Mouse (Mus musculus): ENCODE data around the gene Klrb1. TPM values are rescaled to one million over a fixed set of nuclear protein-coding genes. Genes with fewer than 3 reads are reported as not detected.
A peak's percentile ranks its signal among the peaks of the same experiment; 100 is the strongest.
"Not testable (repeated sequence)": the region's sequence is repeated elsewhere in the genome, so short reads cannot be mapped to it uniquely, and the experiment has no call there.

Gene Klrb1
- polyA plus RNA-seq, 1 experiment from 2014 or later: not detected

GRCm38 (mm10) chr6:128760416-128761143 is 37.7 kb upstream of the Klrb1 start:
- ATAC-seq (ENCODE audit: low FRiP score, low TSS enrichment): peak; percentile 81
- Histone ChIP-seq H3K4me3 (ENCODE audit: low read length) (peak overlapping the region; percentile 71), H3K9ac (replicated peaks; ENCODE audit: low read length) (peak overlapping the region; percentile 74), H3K27ac (ENCODE audit: low read length) (peak overlapping the region; percentile 85), H3K4me2 (replicated peaks; ENCODE audit: low read depth, low read length) (peak overlapping the region; percentile 53)
- H3K36me3 ChIP-seq (ENCODE audit: insufficient read depth, low read length); H3K4me1 ChIP-seq (ENCODE audit: insufficient read depth, low read length); H3K9me3 ChIP-seq (ENCODE audit: low read length); H3K27me3 ChIP-seq (ENCODE audit: insufficient read depth, low read length): not testable (repeated sequence)
- under 1% methylated on average over 44 of the region's 44 CpGs for WGBS

DNA sequence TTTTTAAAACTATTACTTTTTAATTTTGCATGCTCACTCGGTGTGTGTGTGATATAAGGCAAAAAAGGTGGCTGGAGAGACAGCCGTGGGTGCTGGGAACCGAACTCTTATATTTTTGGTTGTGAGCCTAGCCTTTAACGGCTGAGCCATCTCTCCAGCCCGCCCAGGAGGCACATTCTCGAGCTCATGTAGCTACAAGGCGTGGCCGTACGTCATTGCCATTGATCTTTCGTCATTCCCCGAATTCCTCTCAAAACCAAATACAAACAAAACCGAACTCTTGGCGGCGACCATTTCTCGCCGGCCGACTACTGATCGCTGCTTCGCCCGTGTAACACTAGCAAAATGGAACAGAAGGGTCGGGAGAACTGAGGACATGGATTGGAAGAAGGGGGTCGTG is 37.2 kb upstream of the Klrb1 start:
- Histone ChIP-seq H3K4me3 (ENCODE audit: low read length) (peak overlapping the region; percentile 71), H3K27ac (ENCODE audit: low read length) (peak overlapping the region; percentile 85), H3K9ac (replicated peaks; ENCODE audit: low read length) (peak overlapping the region; percentile 74), H3K4me2 (replicated peaks; ENCODE audit: low read depth, low read length) (peak overlapping the region; percentile 47)
- peak; percentile 42; the same call in 1 of the 2 replicates for ATAC-seq (ENCODE audit: low FRiP score, low TSS enrichment)
- under 1% methylated on average over 22 of the region's 22 CpGs for WGBS
- H3K9me3 ChIP-seq (ENCODE audit: low read length); H3K27me3 ChIP-seq (ENCODE audit: insufficient read depth, low read length); H3K4me1 ChIP-seq (ENCODE audit: insufficient read depth, low read length); H3K36me3 ChIP-seq (ENCODE audit: insufficient read depth, low read length): not testable (repeated sequence)

DNA sequence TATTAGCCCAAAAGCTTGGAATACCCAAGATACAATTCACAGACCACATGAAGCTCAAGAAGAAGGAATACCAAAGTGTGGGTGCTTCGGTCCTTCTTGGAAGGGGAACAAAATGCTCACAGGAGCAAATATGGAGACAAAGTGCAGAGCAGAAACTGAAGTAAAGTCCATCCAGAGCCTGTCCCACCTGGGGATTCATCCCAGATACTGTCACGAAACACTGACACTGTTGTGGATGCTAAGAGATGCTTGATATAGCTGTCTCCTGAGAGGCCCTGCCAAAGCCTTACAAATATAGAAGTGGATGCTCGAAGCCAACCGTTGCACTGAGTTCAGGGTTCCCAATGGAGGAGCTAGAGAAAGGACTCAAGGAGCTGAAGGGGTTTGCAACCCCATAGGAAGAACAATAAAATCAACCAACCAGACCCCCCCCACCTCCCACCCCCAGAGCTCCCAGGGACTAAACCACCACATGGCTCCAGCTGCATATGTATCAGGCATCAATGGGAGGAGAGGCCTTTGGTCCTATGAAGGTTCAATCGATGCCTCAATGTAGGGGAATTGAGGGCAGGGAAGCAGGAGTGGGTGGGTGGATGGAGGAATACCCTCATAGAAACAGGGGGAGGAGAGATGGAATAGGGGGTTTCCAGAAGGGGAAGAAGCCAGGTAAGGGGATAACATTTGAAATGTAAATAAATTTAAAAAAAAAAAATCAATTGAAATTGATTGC is 36.5 kb upstream of the Klrb1 start:
- ATAC-seq (ENCODE audit: low FRiP score, low TSS enrichment): no peak
- Histone ChIP-seq H3K27me3 (ENCODE audit: insufficient read depth, low read length) (no peaks in the 10 kb centered on the region), H3K4me2 (replicated peaks; ENCODE audit: low read depth, low read length) (peak overlapping the region; percentile 47), H3K4me1 (ENCODE audit: insufficient read depth, low read length) (peaks cover 4% of the 10 kb centered on the region), H3K4me3 (ENCODE audit: low read length) (no peak overlapping the region), H3K9me3 (ENCODE audit: low read length) (no peaks in the 10 kb centered on the region), H3K9ac (replicated peaks; ENCODE audit: low read length) (no peak overlapping the region), H3K36me3 (ENCODE audit: insufficient read depth, low read length) (no peaks in the 10 kb centered on the region), H3K27ac (ENCODE audit: low read length) (no peak overlapping the region)
- 84% methylated on average over 5 of the region's 5 CpGs for WGBS

- 33% methylated on average over 4 of the region's 4 CpGs for WGBS
- ATAC-seq (ENCODE audit: low FRiP score, low TSS enrichment); H3K9ac ChIP-seq (replicated peaks; ENCODE audit: low read length); H3K27ac ChIP-seq (ENCODE audit: low read length); H3K4me3 ChIP-seq (ENCODE audit: low read length); H3K9me3 ChIP-seq (ENCODE audit: low read length); H3K36me3 ChIP-seq (ENCODE audit: insufficient read depth, low read length); H3K4me1 ChIP-seq (ENCODE audit: insufficient read depth, low read length); H3K27me3 ChIP-seq (ENCODE audit: insufficient read depth, low read length); H3K4me2 ChIP-seq (replicated peaks; ENCODE audit: low read depth, low read length): not testable (repeated sequence)
Observed at GRCm38 (mm10) chr6:128755402-128755763, 32.5 kb upstream of the Klrb1 start.

- H3K9me3 ChIP-seq (ENCODE audit: low read length); H3K36me3 ChIP-seq (ENCODE audit: insufficient read depth, low read length); H3K4me2 ChIP-seq (replicated peaks; ENCODE audit: low read depth, low read length); H3K4me1 ChIP-seq (ENCODE audit: insufficient read depth, low read length); ATAC-seq (ENCODE audit: low FRiP score, low TSS enrichment); H3K9ac ChIP-seq (replicated peaks; ENCODE audit: low read length); H3K4me3 ChIP-seq (ENCODE audit: low read length); H3K27me3 ChIP-seq (ENCODE audit: insufficient read depth, low read length): not testable (repeated sequence)
- 0 out of 2 replicates have a peak overlapping the region, but pooled peaks have one; percentile 7 for H3K27ac ChIP-seq (ENCODE audit: low read length)
- 70% methylated on average over 12 of the region's 12 CpGs for WGBS
Observed at GRCm38 (mm10) chr6:128754748-128755401, 32.0 kb upstream of the Klrb1 start.

DNA sequence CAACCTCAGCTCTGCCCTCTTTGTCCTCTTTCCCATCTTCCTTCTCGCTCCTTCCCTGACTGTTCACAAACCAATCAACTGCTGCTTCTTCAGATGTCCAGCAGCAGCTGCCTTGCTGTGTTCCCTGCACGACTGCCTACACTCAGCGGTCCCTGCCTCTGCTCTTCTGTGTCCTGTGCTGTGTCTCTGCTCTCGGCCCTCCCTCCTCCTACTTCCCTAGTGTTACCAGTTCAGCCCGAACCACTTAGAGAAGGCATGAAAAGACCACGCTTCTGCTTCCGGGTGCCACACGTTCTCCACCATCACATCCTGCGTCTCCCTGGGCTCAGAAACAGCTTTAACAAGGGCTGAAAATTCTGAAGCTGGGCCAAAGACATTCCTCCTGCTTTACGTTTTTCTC is 31.4 kb upstream of the Klrb1 start:
- not testable (repeated sequence) for H3K4me1 ChIP-seq (ENCODE audit: insufficient read depth, low read length); H3K9ac ChIP-seq (replicated peaks; ENCODE audit: low read length); H3K27me3 ChIP-seq (ENCODE audit: insufficient read depth, low read length); H3K4me3 ChIP-seq (ENCODE audit: low read length); H3K36me3 ChIP-seq (ENCODE audit: insufficient read depth, low read length); H3K9me3 ChIP-seq (ENCODE audit: low read length)
- Histone ChIP-seq H3K4me2 (replicated peaks; ENCODE audit: low read depth, low read length) (peak overlapping the region; percentile 27), H3K27ac (ENCODE audit: low read length) (0 out of 2 replicates have a peak overlapping the region, but pooled peaks have one; percentile 7)
- 39% methylated on average over 10 of the region's 10 CpGs for WGBS
- peak; percentile 87 for ATAC-seq (ENCODE audit: low FRiP score, low TSS enrichment)

DNA sequence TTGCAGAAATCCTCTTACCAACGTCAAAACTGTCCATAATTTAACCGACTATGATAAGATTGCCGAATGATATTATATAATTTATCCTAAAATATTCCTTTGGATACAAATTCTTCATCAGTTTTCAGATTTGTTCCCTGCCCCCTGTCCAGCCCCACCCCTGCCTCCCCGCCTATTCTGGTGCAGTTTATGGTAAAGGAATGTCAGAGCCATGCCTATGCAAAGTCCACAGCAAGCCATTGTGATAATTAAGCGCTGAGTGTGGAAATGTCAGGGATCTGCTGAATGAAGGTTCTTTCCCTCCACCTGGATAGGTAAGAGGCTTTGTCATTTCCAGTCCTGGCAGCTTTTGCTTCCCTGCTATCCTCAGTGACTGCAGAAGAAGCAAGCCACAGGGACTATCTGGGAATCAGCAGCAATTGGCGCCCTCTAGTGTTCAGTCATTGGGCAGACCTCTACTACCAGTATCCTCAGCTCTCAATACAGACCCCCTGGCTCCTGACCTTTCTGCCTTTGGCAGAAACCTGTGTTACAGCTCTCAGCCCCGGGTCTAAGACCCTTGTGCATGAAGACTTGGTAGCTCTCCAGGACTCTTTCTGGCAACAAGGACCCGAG is 30.9 kb upstream of the Klrb1 start:
- not testable (repeated sequence) for H3K9me3 ChIP-seq (ENCODE audit: low read length); H3K4me3 ChIP-seq (ENCODE audit: low read length); H3K36me3 ChIP-seq (ENCODE audit: insufficient read depth, low read length); H3K4me1 ChIP-seq (ENCODE audit: insufficient read depth, low read length); H3K9ac ChIP-seq (replicated peaks; ENCODE audit: low read length); H3K27me3 ChIP-seq (ENCODE audit: insufficient read depth, low read length); H3K27ac ChIP-seq (ENCODE audit: low read length)
- ATAC-seq (ENCODE audit: low FRiP score, low TSS enrichment): peak; percentile 95
- H3K4me2 ChIP-seq (replicated peaks; ENCODE audit: low read depth, low read length): peak overlapping the region; percentile 27; the same call in 1 of the 2 replicates
- WGBS: 43% methylated on average over 8 of the region's 8 CpGs

GRCm38 (mm10) chr6:128747006-128747405 is 24.1 kb upstream of the Klrb1 start:
- H3K27ac ChIP-seq (ENCODE audit: low read length); H3K4me1 ChIP-seq (ENCODE audit: insufficient read depth, low read length); ATAC-seq (ENCODE audit: low FRiP score, low TSS enrichment); H3K4me2 ChIP-seq (replicated peaks; ENCODE audit: low read depth, low read length); H3K27me3 ChIP-seq (ENCODE audit: insufficient read depth, low read length); H3K9ac ChIP-seq (replicated peaks; ENCODE audit: low read length); H3K36me3 ChIP-seq (ENCODE audit: insufficient read depth, low read length); H3K4me3 ChIP-seq (ENCODE audit: low read length); H3K9me3 ChIP-seq (ENCODE audit: low read length): not testable (repeated sequence)
- WGBS: 70% methylated on average over 6 of the region's 6 CpGs

DNA sequence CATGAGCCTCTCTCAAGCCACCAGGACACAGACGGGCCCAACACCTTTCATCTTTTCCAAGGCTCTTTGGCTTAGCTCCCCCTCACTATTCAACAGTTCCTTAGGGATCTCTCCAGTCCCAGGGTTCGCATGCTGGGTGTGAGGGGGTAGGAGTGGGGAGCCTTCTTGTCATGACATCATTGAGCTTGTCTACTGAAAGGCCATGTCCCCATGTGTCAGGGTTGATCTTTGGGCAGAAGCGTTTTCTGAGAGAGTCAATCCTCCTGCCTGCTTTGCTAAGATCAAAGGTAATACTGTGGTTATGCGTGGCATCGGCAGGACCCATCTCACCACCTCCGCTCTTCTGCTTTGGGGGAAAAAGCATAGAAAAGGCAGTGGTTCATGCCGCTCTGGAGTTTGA is 14.6 kb upstream of the Klrb1 start:
- ATAC-seq (ENCODE audit: low FRiP score, low TSS enrichment): no peak
- no peak overlapping the region for H3K4me3 ChIP-seq (ENCODE audit: low read length)
- H3K9ac ChIP-seq (replicated peaks; ENCODE audit: low read length): no peak overlapping the region
- H3K36me3 ChIP-seq (ENCODE audit: insufficient read depth, low read length): no peaks in the 10 kb centered on the region
- no peak overlapping the region for H3K4me2 ChIP-seq (replicated peaks; ENCODE audit: low read depth, low read length)
- no peaks in the 10 kb centered on the region for H3K4me1 ChIP-seq (ENCODE audit: insufficient read depth, low read length)
- H3K27me3 ChIP-seq (ENCODE audit: insufficient read depth, low read length): no peaks in the 10 kb centered on the region
- WGBS: 90% methylated on average over 7 of the region's 7 CpGs
- no peak overlapping the region for H3K27ac ChIP-seq (ENCODE audit: low read length)
- H3K9me3 ChIP-seq (ENCODE audit: low read length): no peaks in the 10 kb centered on the region
